Mouse (Mus musculus) right cerebral cortex, postnatal 25 days (tissue): Measurements from ENCODE around the gene Enpp4.

Experiments
- DNase-seq: peaks from one replicate; pipeline ENCODE4 v3.0.0; 2022

Gene Enpp4

DNA sequence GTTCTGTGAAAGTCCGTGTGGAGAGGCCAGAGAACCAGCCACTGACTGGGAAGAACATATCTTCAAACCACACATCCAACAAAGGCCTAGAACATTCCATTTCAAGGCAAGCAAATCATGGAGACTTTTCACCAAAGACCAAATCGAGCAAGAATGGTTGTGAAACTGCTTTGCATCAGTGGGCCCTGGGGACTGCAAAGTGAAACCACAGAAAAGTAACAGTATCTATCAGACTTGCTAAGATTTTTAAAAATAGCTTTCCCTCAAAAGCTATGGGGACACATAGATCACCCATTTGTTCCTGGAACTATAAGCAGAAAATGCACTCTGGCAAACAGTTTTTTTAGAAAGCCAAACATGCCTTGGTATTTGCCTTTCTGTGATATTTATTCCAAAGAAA is 14.7 kb downstream of the Enpp4 start:
- no peak for DNase-seq

- no peak for DNase-seq
Measured at GRCm38 (mm10) chr17:44088226-44088625, 17.4 kb downstream of the Enpp4 start.

GRCm38 (mm10) chr17:44083156-44083555 is 22.5 kb downstream of the Enpp4 start:
- DNase-seq: no peak

GRCm38 (mm10) chr17:44078631-44079350 is 26.8 kb downstream of the Enpp4 start, which contains the start of gene Enpp5:
TSS of gene Enpp5 (plus strand) at chr17:44078813.
- DNase-seq: peak; percentile 93

DNA sequence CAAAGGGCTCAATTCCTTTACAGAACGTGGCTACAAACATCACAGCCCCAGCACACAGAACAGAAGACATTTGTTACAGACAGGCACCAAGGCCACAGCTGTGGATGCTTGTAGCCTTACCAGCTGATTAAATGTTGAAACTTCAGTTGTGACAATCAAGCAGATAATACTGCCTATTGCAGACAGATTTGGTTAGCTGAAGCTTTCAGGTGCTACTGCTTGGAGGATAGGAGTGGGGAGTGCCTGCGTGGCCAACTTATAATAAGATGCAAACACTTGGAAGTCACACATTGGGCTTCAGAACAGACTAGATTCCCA is 27.8 kb downstream of the Enpp4 start:
- DNase-seq: no peak

- DNase-seq: no peak
Measured at GRCm38 (mm10) chr17:44077146-44077842, 28.3 kb downstream of the Enpp4 start.

- DNase-seq: no peak
Measured at GRCm38 (mm10) chr17:44076051-44076680, 29.4 kb downstream of the Enpp4 start.

DNA sequence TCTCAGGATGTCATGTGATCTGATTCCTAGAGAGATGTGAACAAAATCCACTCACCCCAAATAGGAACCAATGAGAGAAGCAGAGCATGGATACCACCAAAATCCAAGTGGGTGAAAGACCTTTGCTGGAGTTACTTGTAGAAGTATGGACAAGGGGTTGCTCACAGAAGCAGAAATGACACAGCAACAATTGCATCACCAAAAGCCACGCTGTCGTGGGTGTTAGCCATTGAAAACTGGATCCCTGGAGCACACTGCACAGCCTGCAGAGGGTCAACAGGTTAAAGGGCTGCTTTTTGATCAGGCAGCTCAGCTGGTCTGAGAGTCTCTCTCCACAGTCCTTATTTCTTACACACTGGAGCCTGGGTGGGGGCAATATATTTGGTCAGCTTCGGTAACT is 30.0 kb downstream of the Enpp4 start:
- DNase-seq: no peak

GRCm38 (mm10) chr17:44071680-44072079 is 33.9 kb downstream of the Enpp4 start:
- no peak for DNase-seq

- DNase-seq: no peak
Measured at GRCm38 (mm10) chr17:44068876-44069275, 36.7 kb downstream of the Enpp4 start.

GRCm38 (mm10) chr17:44061289-44061890 is 44.2 kb downstream of the Enpp4 start:
- DNase-seq: no peak

- DNase-seq: no peak
Measured at GRCm38 (mm10) chr17:44060781-44061180, 44.8 kb downstream of the Enpp4 start.

DNA sequence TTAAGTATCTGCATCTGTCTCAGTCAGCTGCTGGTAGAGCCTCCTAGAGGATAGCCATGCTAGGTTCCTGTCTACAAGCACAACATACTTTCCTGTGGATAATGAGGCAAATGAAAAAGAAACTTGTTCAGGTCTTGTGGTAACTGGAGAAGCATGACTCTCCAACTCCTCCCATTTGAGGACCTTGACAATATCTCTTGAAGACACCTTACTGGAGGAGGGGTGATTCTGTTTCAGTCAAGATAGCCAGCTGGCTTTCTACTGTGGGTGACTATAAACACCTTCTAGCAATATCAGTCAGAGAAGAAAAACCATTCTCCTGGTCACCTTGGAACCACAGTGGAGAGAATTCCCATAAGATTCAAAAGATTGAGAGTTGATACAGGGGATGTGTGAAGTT is 47.5 kb downstream of the Enpp4 start:
- no peak for DNase-seq

GRCm38 (mm10) chr17:44057123-44057522 is 48.5 kb downstream of the Enpp4 start:
- DNase-seq: no peak

DNA sequence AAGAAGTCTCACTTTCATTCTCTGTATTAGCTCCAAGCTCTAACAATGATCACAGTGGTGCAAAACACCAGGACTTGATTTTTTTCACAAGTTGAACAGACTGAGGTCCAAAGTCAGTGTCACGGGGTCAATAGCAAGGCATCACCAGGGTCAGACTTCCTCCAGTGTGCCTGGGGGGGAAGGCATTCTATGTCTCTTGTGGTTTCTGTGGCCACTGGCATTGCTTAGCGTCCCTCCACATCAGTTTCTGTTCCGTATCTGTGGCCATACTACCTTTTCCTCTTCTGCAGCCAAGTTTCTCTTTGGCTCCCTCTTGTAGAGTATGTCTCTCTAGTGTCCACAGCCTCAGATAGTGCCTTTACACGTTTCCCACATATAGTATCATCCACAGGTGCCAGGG is 52.2 kb downstream of the Enpp4 start:
- no peak for DNase-seq
